Comparison of ENCODE assay signal across 8 mouse cellular contexts in the genomic region with DNA sequence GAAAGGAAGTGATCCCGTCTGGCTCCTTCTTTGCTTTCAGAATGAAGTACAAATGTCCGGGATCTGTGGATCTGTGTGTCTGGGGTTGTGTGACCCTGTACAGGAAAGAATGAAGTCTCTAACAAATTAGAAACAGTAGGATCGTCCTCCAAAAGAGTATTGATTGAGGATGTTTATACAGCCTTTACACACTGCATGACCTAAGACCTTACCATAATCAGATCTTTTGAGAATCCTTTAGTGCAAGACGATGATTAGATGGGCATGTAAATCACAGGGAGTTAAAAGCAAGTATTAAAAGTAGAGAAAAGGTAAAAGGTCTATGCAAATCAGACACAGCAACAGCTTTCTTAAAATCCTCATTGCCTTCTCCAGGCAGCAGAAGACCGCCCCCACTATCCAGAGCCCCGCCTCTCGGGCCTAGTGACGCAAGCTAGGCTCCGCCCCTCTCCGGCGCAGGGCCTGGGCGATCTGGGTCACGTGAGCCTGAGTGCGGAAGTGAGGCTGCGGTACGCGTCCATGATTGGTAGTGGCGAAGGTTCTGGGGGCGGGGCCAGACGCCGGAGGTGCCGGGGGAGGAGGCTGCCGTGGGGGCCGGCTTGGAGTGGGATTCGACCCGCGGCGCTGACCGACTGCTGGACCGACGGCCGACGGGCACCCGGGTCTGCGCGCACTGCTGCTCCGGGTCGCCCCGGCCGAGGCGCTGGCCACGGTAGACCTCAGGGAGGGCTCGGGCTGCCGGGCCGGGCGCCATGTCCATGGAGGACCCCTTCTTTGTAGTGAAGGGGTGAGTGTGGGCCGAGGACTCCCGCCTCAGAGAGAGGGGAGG. TPM values are rescaled to one million over a fixed set of nuclear protein-coding genes. Genes with fewer than 3 reads are reported as not detected.
DNase-seq lines count a peak whose midpoint lies in the region; ATAC-seq lines count a peak whose summit lies in the region.

Stx6 (plus strand) TSS at position 575 of the 829 bp plus-strand sequence.

- no peaks in the 10 kb centered on the region for H3K9me3 ChIP-seq in intestine, embryonic 14.5 days (ENCODE audit: control insufficient read depth, low read length)

- H3K4me2 ChIP-seq in intestine, embryonic 14.5 days (ENCODE audit: low read length): peak within 1 kb of the TSS; percentile 55

- no peaks in the 10 kb centered on the region for H3K27me3 ChIP-seq in intestine, embryonic 14.5 days (replicated peaks; ENCODE audit: control insufficient read depth, insufficient read depth, low read length)

- H3K9ac ChIP-seq in intestine, embryonic 14.5 days (ENCODE audit: low read length): peak within 1 kb of the TSS; percentile 73

- intact Hi-C loops in left cerebral cortex, postnatal 14 days (cut with DNase I): loop anchor here (5.0 kb wide), 1 partner anchor 61 kb away; the partner anchor contains the start of gene Ier5

- H3K4me3 ChIP-seq in intestine, embryonic 14.5 days (ENCODE audit: low read depth, low read length): peak within 1 kb of the TSS; percentile 79

- DNase-seq in adrenal gland, adult (ENCODE audit: inconsistent age in 2 of 2, low spot score in 1 of 2): peak; percentile 98 to 99
- DNase-seq in embryo, embryonic 10.5 days (ENCODE audit: low spot score): peak; percentile 99
- peak; percentile 97 for DNase-seq in gastrocnemius, postnatal 25 days
- peak; percentile 98 for DNase-seq in intestine, embryonic 14.5 days (ENCODE audit: low spot score)
- peak; percentile 97 to 98 for DNase-seq in left cerebral cortex, postnatal 14 days (ENCODE audit: low spot score in 2 of 2)
- peak; percentile 98 for DNase-seq in mesoderm, embryonic 11.5 days (ENCODE audit: low read depth, low spot score)
- DNase-seq in right cerebral cortex, postnatal 36 days (ENCODE audit: low spot score in 2 of 2): peak; percentile 96
- peak; percentile 98 for DNase-seq in yolk sac, embryonic 10.5 days (ENCODE audit: low spot score)

- WGBS in intestine, embryonic 14.5 days: 1% methylated on average over 48 of the region's 48 CpGs

- ATAC-seq in intestine, embryonic 14.5 days (replicated peaks; ENCODE audit: low FRiP score, low TSS enrichment, low read depth): peak; percentile 99

- peak within 1 kb of the TSS; percentile 78 for H3K27ac ChIP-seq in intestine, embryonic 14.5 days (ENCODE audit: low read depth)

- peaks cover 3% of the 10 kb centered on the region; the same call in 1 of the 2 replicates for H3K4me1 ChIP-seq in intestine, embryonic 14.5 days (replicated peaks; ENCODE audit: control insufficient read depth, insufficient read depth, low read length)

- H3K36me3 ChIP-seq in intestine, embryonic 14.5 days (ENCODE audit: control insufficient read depth, insufficient read depth, low read length): no peaks in the 10 kb centered on the region

RNA-seq across cellular contexts. Expression of gene Stx6, which starts in this region (rescaled TPM):
- total RNA-seq in gastrocnemius, postnatal 25 days (2021): 10 to 100 TPM; 11.3 to 12.2 TPM
- 66.8 and 69.4 TPM in 2 replicates for polyA plus RNA-seq in intestine, embryonic 14.5 days (2014; fragmentation: Nextera tagmentation; extraction: Ambion mirVana)
- total RNA-seq in left cerebral cortex, postnatal 14 days (2021): 10 to 100 TPM; 92.7 to 94.2 TPM

Comparison
In these comparisons a context has a peak if more than half of its experiments do, and no peak if none do; other contexts are left out.
1. Peak in every context shown above with its lines: DNase-seq, ATAC-seq, H3K4me3 ChIP-seq and H3K27ac ChIP-seq.
2. RNA of gene Stx6 (total RNA-seq): 92.7 to 94.2 TPM in left cerebral cortex, postnatal 14 days; 11.3 to 12.2 TPM in gastrocnemius, postnatal 25 days; every median in the first group is over 4 times any median in the second.